Mouse (Mus musculus): ENCODE results near the gene Aqp2.

- TF ChIP-seq EP300 (IDR thresholded peaks at IDR 0.05; ENCODE audit: low read depth) (no peak), CTCF (IDR thresholded peaks at IDR 0.05; ENCODE audit: low read depth) (no peak)
Measured at GRCm38 (mm10) chr15:99597596-99597995, 18.7 kb downstream of the Aqp2 start.
